Mouse (Mus musculus) forebrain, embryonic 14.5 days (tissue): Measurements from ENCODE around the gene Topaz1. TPM values are rescaled to one million over a fixed set of nuclear protein-coding genes. Genes with fewer than 3 reads are reported as not detected.
A peak's percentile ranks its signal among the peaks of the same experiment; 100 is the strongest.
"Not testable (repeated sequence)": the region's sequence is repeated elsewhere in the genome, so short reads cannot be mapped to it uniquely, and the experiment has no call there.

Experiments
- ATAC-seq: fragments of 200-750 bp; cut with Nextera tagmentation; 2 replicates; pipeline ENCODE4 v1.8.0; 2017; ENCODE audit warnings: mild to moderate bottlenecking, moderate library complexity
- DNase-seq: peaks from one replicate; pipeline ENCODE4 v3.0.0-alpha.2; 2015; ENCODE audit warnings: low spot score
- H3K27ac ChIP-seq: fragments of 300-500 bp; sonication (generic); 2 replicates; pipeline ENCODE4 v1.5.1; 2014; ENCODE audit warnings: low read depth, mild to moderate bottlenecking, control low read depth, low read length, moderate library complexity
- H3K27me3 ChIP-seq: fragments of 300-500 bp; sonication (generic); replicated peaks from 2 replicates; pipeline ENCODE4 v1.6.1; 2014; ENCODE audit warnings: low read length, control low read depth, mixed read lengths; ENCODE audit not compliant: control insufficient read depth, insufficient read depth
- H3K36me3 ChIP-seq: fragments of 300-500 bp; sonication (generic); 2 replicates; pipeline ENCODE4 v1.6.1; 2014; ENCODE audit warnings: low read length, control low read depth; ENCODE audit not compliant: control insufficient read depth, insufficient read depth
- H3K4me1 ChIP-seq: fragments of 300-500 bp; sonication (generic); 2 replicates; pipeline ENCODE4 v1.6.1; 2014; ENCODE audit warnings: antibody characterized with exemption, low read length, control low read depth; ENCODE audit not compliant: control insufficient read depth, insufficient read depth
- H3K4me2 ChIP-seq: fragments of 300-500 bp; sonication (generic); 2 replicates; pipeline ENCODE4 v1.6.1; 2014; ENCODE audit warnings: mild to moderate bottlenecking, control low read depth, low read length
- H3K4me3 ChIP-seq: fragments of 300-500 bp; sonication (generic); 2 replicates; pipeline ENCODE4 v1.5.1; 2014; ENCODE audit warnings: low read depth, low read length, control low read depth
- H3K9ac ChIP-seq: fragments of 300-500 bp; sonication (generic); 2 replicates; pipeline ENCODE4 v1.6.1; 2014; ENCODE audit warnings: mild to moderate bottlenecking, low read length, control low read depth, moderate library complexity
- H3K9me3 ChIP-seq: fragments of 300-500 bp; sonication (generic); replicated peaks from 2 replicates; pipeline ENCODE4 v1.6.1; 2016; ENCODE audit warnings: low read length, control low read depth, mixed read lengths; ENCODE audit not compliant: control insufficient read depth
- WGBS: fragments of 180-500 bp; shearing (Covaris S2); extraction: QIAGEN DNeasy Blood & Tissue Kit; methylation state at CpG from one replicate; pipeline ENCODE4 v1.1.7; 2014; 5-methylcytosine and 5-hydroxymethylcytosine counted together
- polyA plus RNA-seq: library from polyadenylated mRNA; unstranded; fragments of >200 nt; fragmentation: Nextera tagmentation; extraction: Ambion mirVana; gene quantifications from 2 replicates; pipeline ENCODE4 v1.2.1, GENCODE M21; 2014

The Topaz1 gene
- polyA plus RNA-seq, 1 experiment from 2014 or later = not detected

GRCm38 (mm10) chr9:122846156-122846555, 99.0 kb downstream of the Topaz1 start:
- peaks cover 24% of the 10 kb centered on the region for H3K36me3 ChIP-seq
- no peaks in the 10 kb centered on the region for H3K9me3 ChIP-seq
- H3K27me3 ChIP-seq = no peaks in the 10 kb centered on the region
- peaks cover 3% of the 10 kb centered on the region; the same call in 1 of the 2 replicates for H3K4me1 ChIP-seq
- ATAC-seq = peak; percentile 72
- no peak overlapping the region for H3K9ac ChIP-seq
- H3K27ac ChIP-seq = no peak overlapping the region
- DNase-seq = peak; percentile 77
- H3K4me2 ChIP-seq = no peak overlapping the region
- no peak overlapping the region for H3K4me3 ChIP-seq

GRCm38 (mm10) chr9:122847811-122848311, 100.7 kb downstream of the Topaz1 start:
- H3K27me3 ChIP-seq, H3K4me2 ChIP-seq, H3K9ac ChIP-seq, H3K4me1 ChIP-seq, H3K4me3 ChIP-seq, DNase-seq, H3K9me3 ChIP-seq, ATAC-seq, H3K27ac ChIP-seq: not testable (repeated sequence)
- 97% methylated on average over 5 of the region's 8 CpGs for WGBS
- H3K36me3 ChIP-seq = peaks cover 42% of the 10 kb centered on the region

Other genes with a start within 250 kb of the Topaz1 start
- 6.3 TPM in 2 replicates for gene Tcaim, start 58.2 kb downstream of the Topaz1 start, polyA plus RNA-seq
- gene Gm35549, start 96.7 kb downstream of the Topaz1 start, polyA plus RNA-seq = 0.41 TPM in 1 of 2 replicates, not detected in the other
- gene Zfp445, start 118.7 kb downstream of the Topaz1 start, polyA plus RNA-seq = 63.1 and 79.1 TPM in 2 replicates
- gene Zkscan7, start 138.3 kb downstream of the Topaz1 start, polyA plus RNA-seq = 1.3 and 1.4 TPM in 2 replicates
- 20.8 and 23.6 TPM in 2 replicates for gene Zfp105, start 175.7 kb downstream of the Topaz1 start, polyA plus RNA-seq
- 44.1 and 46.3 TPM in 2 replicates for gene 1110059G10Rik, start 203.7 kb downstream of the Topaz1 start, polyA plus RNA-seq
- gene Kif15, start 203.7 kb downstream of the Topaz1 start, polyA plus RNA-seq = 24.2 and 26.4 TPM in 2 replicates